Mouse (Mus musculus) lung, postnatal 25 days (tissue): ENCODE measurements at regions not wholly inside any gene's neighbourhood (a gene's known extent, or its start where the extent isn't known, plus 50 kb on each side); places are given as distances from the start of the nearest gene placed in this dataset.
"Not testable (repeated sequence)": the region's sequence is repeated elsewhere in the genome, so short reads cannot be mapped to it uniquely, and the experiment has no call there.

Source experiments
- DNase-seq: peaks from one replicate; pipeline ENCODE4 v3.0.0; 2022; ENCODE audit warnings: low spot score

- no peak for DNase-seq
Observed at GRCm38 (mm10) chr10:117477331-117478201, 97.8 kb upstream of the Cpsf6 start.

- no peak for DNase-seq
Observed at GRCm38 (mm10) chr10:117475086-117475945, 95.5 kb upstream of the Cpsf6 start.

- no peak for DNase-seq
Observed at GRCm38 (mm10) chr10:117474351-117475085, 94.7 kb upstream of the Cpsf6 start.

GRCm38 (mm10) chr10:117473471-117473870 is 93.7 kb upstream of the Cpsf6 start:
- DNase-seq: no peak

- DNase-seq: no peak
Observed at GRCm38 (mm10) chr10:117472568-117472930, 92.7 kb upstream of the Cpsf6 start.

GRCm38 (mm10) chr10:117471818-117472567 is 92.2 kb upstream of the Cpsf6 start:
- DNase-seq: no peak

GRCm38 (mm10) chr10:117471036-117471817 is 91.4 kb upstream of the Cpsf6 start:
- DNase-seq: no peak

GRCm38 (mm10) chr10:117470481-117470880 is 90.7 kb upstream of the Cpsf6 start:
- no peak for DNase-seq

- DNase-seq: no peak
Observed at GRCm38 (mm10) chr10:117469573-117470090, 89.8 kb upstream of the Cpsf6 start.

GRCm38 (mm10) chr10:117468931-117469572 is 89.2 kb upstream of the Cpsf6 start:
- DNase-seq: no peak

- no peak for DNase-seq
Observed at GRCm38 (mm10) chr10:117468381-117468780, 88.6 kb upstream of the Cpsf6 start.

- DNase-seq: no peak
Observed at GRCm38 (mm10) chr10:117467161-117467560, 87.3 kb upstream of the Cpsf6 start.

GRCm38 (mm10) chr10:117466391-117466790 is 86.6 kb upstream of the Cpsf6 start:
- DNase-seq: no peak

GRCm38 (mm10) chr10:117465671-117466250 is 85.9 kb upstream of the Cpsf6 start:
- DNase-seq: no peak

GRCm38 (mm10) chr10:117465058-117465660 is 85.3 kb upstream of the Cpsf6 start:
- no peak for DNase-seq

- DNase-seq: not testable (repeated sequence)
Observed at GRCm38 (mm10) chr10:117464331-117464730, 84.5 kb upstream of the Cpsf6 start.

- no peak for DNase-seq
Observed at GRCm38 (mm10) chr10:117463636-117464035, 83.8 kb upstream of the Cpsf6 start.

- DNase-seq: no peak
Observed at GRCm38 (mm10) chr10:117462921-117463320, 83.1 kb upstream of the Cpsf6 start.
